Mouse (Mus musculus) forebrain, embryonic 11.5 days (tissue): ENCODE results near the gene Col20a1. TPM values are rescaled to one million over a fixed set of nuclear protein-coding genes. Genes with fewer than 3 reads are reported as not detected.
A peak's percentile ranks its signal among the peaks of the same experiment; 100 is the strongest.

Source experiments
- ATAC-seq: fragments of 200-750 bp; cut with Nextera tagmentation; replicated peaks from 2 replicates; pipeline ENCODE4 v1.8.0; 2017; ENCODE audit warnings: moderate TSS enrichment; ENCODE audit not compliant: low FRiP score
- DNase-seq: peaks from one replicate; pipeline ENCODE4 v3.0.0-alpha.2; 2017; ENCODE audit warnings: low spot score
- H3K27ac ChIP-seq: fragments of 300-500 bp; sonication (generic); 2 replicates; pipeline ENCODE4 v1.5.1; 2014; ENCODE audit warnings: low read depth, low read length
- H3K27me3 ChIP-seq: fragments of 300-500 bp; sonication (generic); 2 replicates; pipeline ENCODE4 v1.6.1; 2014; ENCODE audit warnings: mild to moderate bottlenecking, low read length, mixed read lengths; ENCODE audit not compliant: control insufficient read depth, insufficient read depth
- H3K36me3 ChIP-seq: fragments of 300-500 bp; sonication (generic); 2 replicates; pipeline ENCODE4 v1.6.1; 2014; ENCODE audit warnings: mild to moderate bottlenecking, low read length, moderate library complexity, mixed read lengths; ENCODE audit not compliant: control insufficient read depth, insufficient read depth
- H3K4me1 ChIP-seq: fragments of 300-500 bp; sonication (generic); replicated peaks from 2 replicates; pipeline ENCODE4 v1.6.1; 2014; ENCODE audit warnings: low read length, mixed read lengths; ENCODE audit not compliant: control insufficient read depth, insufficient read depth
- H3K4me2 ChIP-seq: fragments of 300-500 bp; sonication (generic); 2 replicates; pipeline ENCODE4 v1.6.1; 2014; ENCODE audit warnings: low read depth, mild to moderate bottlenecking, low read length, moderate library complexity, mixed read lengths; ENCODE audit not compliant: severe bottlenecking
- H3K4me3 ChIP-seq: fragments of 300-500 bp; sonication (generic); 2 replicates; pipeline ENCODE4 v1.5.1; 2014; ENCODE audit warnings: low read depth, low read length
- H3K9ac ChIP-seq: fragments of 300-500 bp; sonication (generic); 2 replicates; pipeline ENCODE4 v1.6.1; 2014; ENCODE audit warnings: low read length
- H3K9me3 ChIP-seq: fragments of 300-500 bp; sonication (generic); 2 replicates; pipeline ENCODE4 v1.6.1; 2016; ENCODE audit warnings: low read length, mixed read lengths; ENCODE audit not compliant: control insufficient read depth
- whole genome bisulfite sequencing: fragments of 180-500 bp; shearing (Covaris S2); extraction: QIAGEN DNeasy Blood & Tissue Kit; methylation state at CpG from one replicate; pipeline ENCODE4 v1.1.7; 2014; 5-methylcytosine and 5-hydroxymethylcytosine counted together
- polyA plus RNA-seq: library from polyadenylated mRNA; unstranded; fragments of >200 nt; fragmentation: Nextera tagmentation; extraction: Ambion mirVana; gene quantifications from 2 replicates; pipeline ENCODE4 v1.2.1, GENCODE M21; 2014

Gene Col20a1
- polyA plus RNA-seq, 1 experiment from 2014 or later = 0.16 TPM

DNA sequence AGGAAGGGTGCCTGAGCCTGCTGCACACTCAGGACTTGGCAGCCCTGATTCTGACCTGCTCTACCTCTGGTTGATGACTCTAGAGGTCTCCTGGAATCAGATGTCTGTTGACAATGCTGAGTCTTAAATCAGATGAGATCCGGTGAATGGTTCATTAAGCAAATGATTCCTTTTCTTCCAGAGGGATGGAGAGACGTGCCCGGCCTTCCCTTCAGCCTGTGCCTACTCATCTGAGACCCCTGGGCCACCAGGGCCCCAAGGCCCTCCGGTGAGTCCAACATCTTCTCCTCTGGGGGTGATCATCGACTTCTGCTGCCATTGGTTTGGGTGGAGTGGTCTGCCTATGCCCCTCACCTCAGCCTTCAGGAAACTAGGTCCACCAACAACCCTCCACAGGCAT lies 22.0 kb downstream of the Col20a1 start:
- ATAC-seq (no peak), DNase-seq (no peak)
- no peak overlapping the region for H3K27ac ChIP-seq
- no peaks in the 10 kb centered on the region for H3K27me3 ChIP-seq
- no peaks in the 10 kb centered on the region for H3K4me1 ChIP-seq
- no peaks in the 10 kb centered on the region for H3K36me3 ChIP-seq
- WGBS = 73% methylated on average over 5 of the region's 5 CpGs
- H3K9me3 ChIP-seq = no peaks in the 10 kb centered on the region
- H3K4me2 ChIP-seq = no peak overlapping the region
- no peak overlapping the region for H3K4me3 ChIP-seq
- H3K9ac ChIP-seq = no peak overlapping the region

DNA sequence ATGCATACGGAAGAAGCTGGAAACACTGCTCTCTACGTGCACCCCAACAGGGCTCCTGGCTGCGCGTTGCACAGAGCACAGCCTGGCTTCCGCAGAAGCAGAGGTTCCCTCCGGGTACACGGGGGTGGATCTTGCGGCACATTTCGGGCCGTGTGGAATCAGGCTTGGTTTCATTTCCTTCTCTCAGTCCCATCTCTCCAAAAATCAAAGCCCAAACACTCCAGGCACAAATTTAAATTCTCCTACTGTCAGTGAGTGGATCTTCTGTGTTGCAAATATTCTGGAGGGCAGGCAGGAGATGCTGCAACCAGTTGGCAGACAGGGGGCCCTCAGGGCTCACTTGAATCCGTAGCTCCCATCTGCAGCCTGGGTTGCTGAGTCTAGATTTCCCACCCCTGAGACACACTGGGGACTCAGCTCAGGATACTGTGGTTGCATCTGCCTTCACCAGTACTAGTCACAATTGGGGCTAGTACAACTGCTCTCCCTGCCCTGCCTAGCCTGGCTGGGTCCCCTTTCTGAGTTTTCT lies 45.1 kb downstream of the Col20a1 start:
- no peak overlapping the region for H3K4me3 ChIP-seq
- H3K27ac ChIP-seq = no peak overlapping the region
- no peak overlapping the region for H3K9ac ChIP-seq
- no peaks in the 10 kb centered on the region for H3K27me3 ChIP-seq
- no peaks in the 10 kb centered on the region for H3K36me3 ChIP-seq
- H3K9me3 ChIP-seq = no peaks in the 10 kb centered on the region
- DNase-seq (no peak), ATAC-seq (no peak)
- no peak overlapping the region for H3K4me2 ChIP-seq
- no peaks in the 10 kb centered on the region for H3K4me1 ChIP-seq
- WGBS = 85% methylated on average over 11 of the region's 11 CpGs

DNA sequence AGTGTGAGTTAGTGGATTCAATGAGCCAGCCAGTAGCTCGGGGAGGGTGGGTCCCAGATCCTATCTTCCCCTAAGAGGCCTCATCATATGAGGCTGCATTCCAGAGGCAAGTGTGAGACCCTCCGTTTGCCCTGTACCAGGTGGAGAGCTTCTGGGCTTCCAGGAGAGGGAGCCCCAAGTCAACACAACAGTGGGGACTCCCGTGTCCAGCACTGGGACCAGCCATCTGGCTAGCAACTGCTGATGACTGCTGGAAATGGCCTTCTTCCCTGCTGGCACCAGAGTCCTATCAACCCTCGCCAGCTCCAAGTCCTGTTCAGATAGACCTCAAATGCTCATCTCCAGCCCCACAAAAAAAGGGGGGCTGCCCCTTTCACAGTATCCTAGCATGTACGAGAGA lies 46.1 kb downstream of the Col20a1 start:
- H3K9ac ChIP-seq = no peak overlapping the region
- H3K4me3 ChIP-seq = no peak overlapping the region
- 0 out of 2 replicates have a peak, but pooled peaks cover 2% of the 10 kb centered on the region for H3K27me3 ChIP-seq
- H3K9me3 ChIP-seq = no peaks in the 10 kb centered on the region
- 59% methylated on average over 5 of the region's 5 CpGs for WGBS
- H3K36me3 ChIP-seq = no peaks in the 10 kb centered on the region
- ATAC-seq (0 out of 2 replicates have a peak, but pooled peaks have one; percentile 49), DNase-seq (no peak)
- no peaks in the 10 kb centered on the region for H3K4me1 ChIP-seq
- no peak overlapping the region for H3K4me2 ChIP-seq
- H3K27ac ChIP-seq = no peak overlapping the region

DNA sequence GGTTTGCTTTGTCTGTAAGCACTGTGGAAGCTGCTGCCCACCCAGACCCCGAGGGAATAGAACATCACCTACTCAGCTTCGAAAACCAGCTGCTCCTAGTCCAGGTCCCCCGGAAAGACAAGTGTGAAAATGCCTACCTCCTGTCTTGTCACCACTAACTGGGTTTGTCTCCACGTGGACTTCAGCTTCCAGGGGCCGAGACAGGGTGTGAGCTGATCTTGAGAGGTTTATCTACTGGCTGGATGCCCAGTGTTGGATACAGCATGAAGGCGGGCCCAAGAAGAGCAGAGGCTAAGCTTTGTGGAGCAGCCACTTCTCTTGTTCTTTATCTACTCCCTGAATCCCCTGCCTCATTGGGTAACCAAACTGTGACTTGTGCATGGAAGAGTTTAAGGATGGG lies 47.0 kb downstream of the Col20a1 start:
- Histone ChIP-seq H3K9me3 (no peaks in the 10 kb centered on the region), H3K36me3 (no peaks in the 10 kb centered on the region)

DNA sequence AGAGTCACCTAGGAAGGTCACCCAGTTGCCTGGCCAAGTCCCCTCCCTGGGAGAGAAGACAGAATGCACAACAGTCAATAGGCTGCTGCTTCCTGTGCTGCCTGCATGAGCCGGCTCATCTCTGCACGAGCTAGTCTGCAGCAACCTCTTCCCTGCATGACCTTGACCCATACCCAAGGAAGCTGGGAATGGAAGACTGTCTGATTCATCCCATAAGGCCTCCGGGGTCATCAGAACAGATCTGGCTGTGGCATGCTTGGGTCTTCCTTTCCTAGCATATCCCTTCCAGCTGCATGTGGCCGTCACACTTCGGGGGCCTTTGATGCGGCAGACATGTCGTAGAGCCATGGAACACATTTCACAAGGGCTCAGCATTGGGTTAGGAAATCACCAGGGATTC lies 48.9 kb downstream of the Col20a1 start:
- Histone ChIP-seq H3K4me3 (no peak overlapping the region), H3K36me3 (no peaks in the 10 kb centered on the region), H3K27me3 (peaks cover 12% of the 10 kb centered on the region), H3K9ac (no peak overlapping the region), H3K27ac (no peak overlapping the region), H3K4me2 (no peak overlapping the region), H3K9me3 (no peaks in the 10 kb centered on the region), H3K4me1 (peaks cover 10% of the 10 kb centered on the region)
- DNase-seq = no peak
- ATAC-seq = no peak
- WGBS = 86% methylated on average over 7 of the region's 7 CpGs

More for the DNA sequence above, 47.0 kb downstream of the Col20a1 start:
- 79% methylated on average over 6 of the region's 6 CpGs for WGBS
- Histone ChIP-seq H3K27ac (no peak overlapping the region), H3K4me3 (no peak overlapping the region), H3K4me2 (no peak overlapping the region), H3K4me1 (peaks cover 5% of the 10 kb centered on the region), H3K27me3 (peaks cover 5% of the 10 kb centered on the region; the same call in 1 of the 2 replicates), H3K9ac (no peak overlapping the region)
- no peak for ATAC-seq
- DNase-seq = no peak

DNA sequence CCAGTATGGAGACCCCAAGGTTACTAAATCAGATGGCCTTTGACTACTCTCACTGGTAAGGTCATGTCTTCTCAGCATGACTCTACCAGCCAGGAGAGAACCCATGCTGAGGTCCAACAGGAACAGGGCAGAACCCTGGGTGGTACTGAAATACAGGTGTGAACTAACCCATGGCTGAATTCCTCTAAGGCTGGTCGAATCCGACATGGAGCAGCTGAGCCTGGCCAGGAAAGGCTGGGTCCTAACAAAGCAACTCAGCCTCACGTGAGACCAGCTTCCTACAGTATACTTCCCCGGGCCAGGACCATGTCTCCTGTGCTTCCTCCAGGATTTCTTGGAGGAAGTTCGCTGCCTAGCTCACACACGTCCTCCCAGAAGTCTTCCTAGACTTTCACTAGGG lies 50.2 kb downstream of the Col20a1 start:
- ATAC-seq (no peak), DNase-seq (no peak)
- no peak overlapping the region for H3K27ac ChIP-seq
- WGBS = 86% methylated on average over 6 of the region's 6 CpGs
- H3K4me2 ChIP-seq = no peak overlapping the region
- H3K9ac ChIP-seq = no peak overlapping the region
- H3K4me1 ChIP-seq = peaks cover 13% of the 10 kb centered on the region
- no peaks in the 10 kb centered on the region for H3K9me3 ChIP-seq
- H3K36me3 ChIP-seq = no peaks in the 10 kb centered on the region
- peaks cover 16% of the 10 kb centered on the region for H3K27me3 ChIP-seq
- no peak overlapping the region for H3K4me3 ChIP-seq

DNA sequence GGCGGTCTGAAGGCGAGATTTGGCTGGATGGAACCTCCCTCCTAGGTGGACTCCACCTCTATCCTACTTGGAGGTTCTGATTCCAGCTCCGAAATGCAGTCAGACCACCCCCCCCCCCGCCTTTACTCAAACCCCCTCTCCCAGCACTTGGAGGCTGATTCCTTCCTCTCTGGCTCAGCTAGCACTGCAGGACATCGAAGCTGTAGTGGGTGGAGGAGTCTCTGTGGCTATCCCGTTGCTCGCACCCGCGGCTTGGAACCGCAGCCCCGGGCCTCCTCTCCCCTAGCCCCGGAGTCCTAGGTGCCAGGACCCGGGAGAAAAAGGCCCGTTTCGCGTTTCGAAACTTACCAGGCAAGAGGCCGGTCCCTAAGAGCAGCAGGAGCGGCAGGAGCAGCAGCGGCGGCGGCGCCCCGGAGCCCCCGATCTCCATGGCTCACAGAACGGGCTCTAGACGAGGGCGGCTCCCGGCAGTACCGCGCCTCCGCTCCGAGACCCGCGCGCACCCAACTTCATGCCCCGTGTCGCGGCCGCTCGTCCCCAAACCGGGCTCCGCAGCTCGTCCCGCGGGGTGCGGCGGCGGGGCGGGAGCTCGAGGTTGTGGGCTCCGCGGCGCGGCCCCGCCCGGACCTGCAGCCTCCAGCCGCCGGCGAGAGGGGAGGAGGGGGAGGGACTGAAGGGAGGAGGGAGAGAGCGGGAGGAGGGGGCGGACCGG lies 52.5 kb downstream of the Col20a1 start:
- Histone ChIP-seq H3K4me2 (peak overlapping the region; percentile 94), H3K4me1 (peaks cover 31% of the 10 kb centered on the region)
- ATAC-seq = peak; percentile 47; the same call in 1 of the 2 replicates

DNA sequence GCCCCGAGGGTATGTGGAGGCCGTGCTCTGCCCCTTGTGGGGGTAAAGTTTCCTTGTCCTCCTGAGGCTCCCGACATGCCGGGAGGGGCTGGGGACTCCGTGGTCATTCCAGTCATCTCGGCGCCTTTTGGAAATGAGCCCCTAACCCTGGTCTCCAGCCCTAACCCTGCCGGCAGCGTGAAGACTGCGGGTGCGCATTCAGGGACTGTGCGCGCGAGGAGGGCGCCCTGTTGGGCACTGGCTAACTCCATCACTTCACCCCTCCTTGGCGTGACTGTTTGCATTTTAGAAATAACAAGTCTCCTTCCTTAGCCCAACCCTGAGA lies 53.0 kb downstream of the Col20a1 start:
- Histone ChIP-seq H3K4me2 (peak overlapping the region; percentile 94), H3K27me3 (peaks cover 16% of the 10 kb centered on the region), H3K4me3 (peak overlapping the region; percentile 62), H3K9me3 (no peaks in the 10 kb centered on the region), H3K27ac (no peak overlapping the region), H3K9ac (peak overlapping the region; percentile 72), H3K4me1 (peaks cover 35% of the 10 kb centered on the region), H3K36me3 (no peaks in the 10 kb centered on the region)
- DNase-seq (no peak), ATAC-seq (no peak; the same call in 1 of the 2 replicates)
- 2% methylated on average over 16 of the region's 16 CpGs for WGBS

More for the DNA sequence above, 52.5 kb downstream of the Col20a1 start:
- DNase-seq = peak; percentile 80
- Histone ChIP-seq H3K9ac (peak overlapping the region; percentile 72), H3K4me3 (peak overlapping the region; percentile 62), H3K27ac (no peak overlapping the region), H3K36me3 (no peaks in the 10 kb centered on the region), H3K27me3 (peaks cover 16% of the 10 kb centered on the region), H3K9me3 (no peaks in the 10 kb centered on the region)
- under 1% methylated on average over 63 of the region's 63 CpGs for WGBS

DNA sequence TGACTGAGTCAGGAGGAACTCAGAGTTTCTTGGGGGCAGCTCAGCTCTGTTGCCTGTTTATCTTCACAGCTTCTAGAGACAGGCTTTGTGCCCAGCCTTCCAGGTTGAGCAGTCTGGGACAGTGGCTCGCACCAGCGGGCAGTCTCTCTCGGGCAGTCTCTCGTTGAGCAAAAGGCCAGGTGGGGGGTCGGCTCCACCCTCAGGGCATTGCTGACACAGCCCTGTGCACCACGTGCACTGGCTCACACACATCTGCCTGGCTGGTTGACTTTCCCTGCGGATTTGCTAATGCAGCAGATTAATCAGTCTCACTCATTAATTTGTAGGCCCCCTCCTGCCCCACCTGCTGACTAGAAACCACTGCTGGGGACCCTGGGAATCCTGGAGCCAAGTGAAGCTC lies 55.6 kb downstream of the Col20a1 start:
- Histone ChIP-seq H3K9me3 (no peaks in the 10 kb centered on the region), H3K4me3 (no peak overlapping the region), H3K4me1 (peaks cover 35% of the 10 kb centered on the region), H3K27ac (0 out of 2 replicates have a peak overlapping the region, but pooled peaks have one; percentile 12), H3K9ac (no peak overlapping the region), H3K27me3 (peaks cover 16% of the 10 kb centered on the region), H3K4me2 (no peak overlapping the region), H3K36me3 (no peaks in the 10 kb centered on the region)
- WGBS = under 1% methylated on average over 7 of the region's 7 CpGs
- ATAC-seq = no peak
- peak; percentile 69 for DNase-seq
